Mouse (Mus musculus) frontal cortex, adult 2 months (tissue): Measurements from ENCODE around the gene Hoxa10. TPM values are rescaled to one million over a fixed set of nuclear protein-coding genes. Genes with fewer than 3 reads are reported as not detected.

Experiments used
- DNase-seq, 2 experiments: peaks; one replicate each; pipeline ENCODE4 v3.0.0; 2022; ENCODE audit warnings: low spot score in 1 of 2; ENCODE audit errors: extremely low spot score in 1 of 2
- polyA plus RNA-seq: library from polyadenylated mRNA; depleted of rRNA; stranded (reverse); fragments of >200 nt; gene quantifications from 2 replicates; pipeline ENCODE4 v1.2.3, GENCODE M21; 2012; rRNA removed

Hoxa10 gene
- polyA plus RNA-seq, 1 experiment, result not detected

DNA sequence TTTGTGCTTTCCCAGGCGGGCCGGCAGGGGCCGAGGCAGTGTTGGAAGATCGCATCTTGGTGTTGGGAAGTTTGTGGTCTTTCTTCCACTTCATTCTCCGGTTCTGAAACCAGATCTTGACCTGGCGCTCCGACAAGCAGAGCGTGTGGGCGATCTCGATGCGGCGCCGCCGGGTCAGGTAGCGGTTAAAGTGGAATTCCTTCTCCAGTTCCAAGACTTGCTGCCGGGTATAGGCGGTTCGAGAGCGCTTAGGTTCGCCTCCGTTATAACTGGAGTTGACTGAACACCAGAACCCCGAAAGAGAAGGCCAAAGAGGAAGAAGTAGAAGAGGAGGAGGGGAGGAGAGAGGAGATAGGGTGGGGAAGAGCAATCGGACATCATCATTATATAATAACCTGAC lies 50.2 kb downstream of the Hoxa10 start:
- no peak for DNase-seq

DNA sequence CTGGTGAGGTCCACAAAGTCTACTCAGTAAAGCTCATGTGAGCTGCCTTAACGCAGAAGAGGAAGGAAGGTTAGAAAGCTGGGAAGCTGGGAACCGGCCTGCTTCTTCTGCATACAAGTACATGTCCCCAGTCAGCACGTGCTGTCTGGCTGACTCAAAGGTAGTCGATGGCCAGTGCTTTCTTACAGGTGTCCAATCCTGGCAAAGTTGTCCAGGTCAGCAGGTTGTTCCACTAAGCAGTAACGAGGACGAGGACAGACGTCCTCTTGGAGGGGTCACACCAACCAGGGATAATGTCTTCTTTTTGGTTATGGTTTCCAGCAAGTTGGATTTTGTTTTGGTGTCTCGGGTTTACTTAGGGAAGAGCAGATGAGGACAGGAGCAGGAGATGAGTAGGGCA lies 50.7 kb downstream of the Hoxa10 start:
- DNase-seq, result no peak

DNA sequence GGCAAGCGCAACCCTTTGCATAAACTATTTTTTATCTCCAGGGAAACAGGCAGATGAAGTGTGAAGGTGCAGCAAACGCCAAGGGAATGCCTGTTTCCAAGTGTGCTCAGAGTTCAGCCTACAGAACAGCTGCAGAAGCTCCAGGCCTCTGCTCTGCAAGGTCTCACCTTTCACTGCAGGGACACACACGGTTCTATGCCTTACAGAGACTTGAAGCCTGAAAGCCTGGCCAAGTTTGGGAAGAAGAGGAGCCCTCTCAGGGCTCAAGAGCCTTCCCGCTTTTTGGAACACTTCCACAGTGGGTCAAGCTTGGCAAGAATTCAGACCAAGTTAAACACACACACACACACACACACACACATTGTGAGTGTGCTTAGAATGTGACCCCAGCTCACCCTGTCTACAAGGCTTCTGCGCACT lies 51.5 kb downstream of the Hoxa10 start:
- DNase-seq, result no peak

DNA sequence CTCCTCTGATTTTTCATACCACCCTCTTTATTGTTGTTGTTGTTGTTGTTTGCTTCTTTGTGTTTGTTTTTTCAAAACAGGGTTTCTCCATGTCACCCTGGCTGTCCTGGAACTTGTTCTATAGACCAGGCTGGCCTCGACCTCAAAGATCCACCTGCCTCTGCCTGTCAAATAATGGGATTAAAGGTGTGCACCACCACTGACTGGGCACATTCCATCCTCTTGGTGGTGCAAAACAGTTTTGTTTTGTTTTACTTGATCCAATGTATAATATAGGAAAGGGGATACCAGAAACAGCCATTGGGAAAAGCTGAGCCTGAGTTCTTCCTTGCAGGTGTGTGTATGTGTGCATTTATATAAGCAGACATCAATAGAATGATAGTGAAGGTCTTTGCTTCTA lies 54.2 kb downstream of the Hoxa10 start:
- DNase-seq, result no peak

DNA sequence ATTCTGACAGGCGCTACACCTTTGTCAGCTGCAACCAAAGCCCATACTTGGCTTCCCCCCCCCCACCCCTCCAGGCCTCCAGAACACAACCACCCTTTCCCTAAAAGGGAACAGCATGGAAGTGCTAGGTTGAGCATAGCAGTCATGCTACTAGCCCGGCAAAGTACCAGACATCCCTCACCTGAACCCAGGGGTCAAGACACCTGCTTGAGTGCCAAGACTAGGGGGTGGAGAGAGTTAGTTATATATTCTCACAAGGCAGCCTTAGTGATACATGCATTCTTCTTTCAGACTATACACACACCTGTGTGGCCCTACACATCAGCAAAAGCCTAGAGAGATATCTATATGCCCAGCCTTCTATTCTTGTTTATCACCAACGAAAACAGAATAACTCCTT lies 54.8 kb downstream of the Hoxa10 start:
- no peak for DNase-seq

DNA sequence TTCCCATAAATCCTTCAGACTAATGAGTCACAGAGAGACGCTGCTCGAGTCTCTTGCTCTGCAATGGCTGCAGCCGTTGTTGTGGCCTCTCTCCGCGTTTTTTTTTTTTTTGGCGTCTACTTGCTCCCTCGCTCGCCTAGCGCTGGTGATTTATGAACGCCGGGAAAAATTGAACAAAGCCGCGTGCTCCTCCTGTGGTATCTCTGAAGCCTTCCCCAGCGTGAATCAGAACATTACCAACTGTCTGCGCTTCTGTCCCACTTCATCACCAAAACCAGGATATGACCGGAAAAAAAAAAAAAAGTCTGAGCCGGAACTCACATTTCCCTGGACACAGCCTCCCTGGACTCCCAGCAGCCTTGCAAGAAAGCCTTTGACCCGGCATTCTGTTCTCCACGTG lies 55.4 kb downstream of the Hoxa10 start:
- DNase-seq, result no peak

DNA sequence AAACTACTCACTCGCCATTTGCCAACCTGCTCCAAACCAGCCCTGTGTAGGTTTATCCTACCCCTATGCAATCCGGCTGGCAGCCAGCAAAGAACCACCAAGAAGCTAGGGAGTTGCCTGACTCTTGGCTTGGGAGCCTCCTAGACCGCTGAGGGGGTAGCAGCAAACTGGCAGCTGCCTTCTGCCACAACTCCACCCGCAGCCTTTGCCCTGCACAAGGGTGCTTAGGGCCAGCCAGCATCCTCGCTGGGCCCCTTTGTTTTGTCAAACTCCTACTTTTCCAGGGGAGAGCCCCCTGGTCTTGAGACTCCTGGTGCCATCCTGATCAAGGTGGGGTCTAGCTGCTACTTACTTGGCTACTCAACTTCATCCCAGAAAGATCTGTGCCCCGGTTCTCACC lies 56.0 kb downstream of the Hoxa10 start:
- no peak for DNase-seq

DNA sequence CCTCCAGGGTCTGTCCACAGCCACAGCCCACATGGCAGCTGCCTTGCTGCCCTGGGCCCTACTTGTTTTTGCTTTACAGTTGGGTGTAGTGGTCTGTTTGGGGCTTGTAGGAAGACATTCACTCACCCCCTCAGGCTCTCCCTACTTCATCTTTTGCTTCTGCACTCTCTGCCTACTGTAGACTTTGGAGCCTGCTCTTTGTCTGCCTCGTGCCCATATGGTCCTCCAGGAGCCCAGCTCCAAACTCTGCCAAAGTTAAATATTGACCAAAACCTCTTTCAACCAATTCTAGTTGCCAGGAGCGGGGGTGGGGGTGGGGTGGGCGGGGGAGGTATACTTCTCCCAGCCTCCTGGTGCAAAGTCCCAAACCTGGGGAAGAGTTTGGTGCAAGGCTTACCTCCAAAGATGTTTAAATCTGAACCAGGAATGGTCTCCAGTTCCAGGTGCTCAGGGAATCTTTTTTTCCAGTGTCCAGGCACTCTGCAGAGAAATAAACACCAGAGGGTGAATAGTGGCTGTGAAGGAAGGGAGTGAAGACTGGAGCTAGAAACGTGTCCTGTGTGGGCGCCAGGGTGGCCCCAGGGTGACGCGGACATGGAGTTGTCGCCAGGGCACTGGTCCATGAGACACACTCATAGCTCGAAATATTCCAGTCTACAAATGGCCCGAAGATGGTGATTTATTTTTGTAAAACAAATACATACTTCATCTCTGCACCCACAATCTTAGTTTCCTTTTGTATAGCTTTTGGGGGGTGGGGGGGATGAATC lies 57.2 kb downstream of the Hoxa10 start:
- DNase-seq, result no peak

DNA sequence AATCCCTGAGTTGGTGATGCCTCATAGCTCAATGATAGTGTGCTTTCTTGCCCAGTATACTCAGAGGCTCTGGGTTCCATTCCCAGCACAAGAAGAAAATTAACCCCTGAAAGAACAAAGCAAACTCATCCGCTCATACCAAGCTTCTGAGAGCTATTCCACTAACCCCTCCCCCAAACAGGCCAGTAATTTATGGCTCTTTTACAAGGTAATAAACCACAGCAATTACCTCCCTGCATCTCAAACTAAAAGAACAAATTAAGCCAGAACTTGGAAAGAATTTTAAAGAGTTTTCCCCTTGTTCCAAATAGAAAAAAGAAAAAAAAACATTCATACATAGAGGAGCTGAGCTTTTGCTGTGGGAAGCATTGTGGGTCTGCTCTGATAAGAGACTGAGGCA lies 57.9 kb downstream of the Hoxa10 start:
- DNase-seq, result no peak

DNA sequence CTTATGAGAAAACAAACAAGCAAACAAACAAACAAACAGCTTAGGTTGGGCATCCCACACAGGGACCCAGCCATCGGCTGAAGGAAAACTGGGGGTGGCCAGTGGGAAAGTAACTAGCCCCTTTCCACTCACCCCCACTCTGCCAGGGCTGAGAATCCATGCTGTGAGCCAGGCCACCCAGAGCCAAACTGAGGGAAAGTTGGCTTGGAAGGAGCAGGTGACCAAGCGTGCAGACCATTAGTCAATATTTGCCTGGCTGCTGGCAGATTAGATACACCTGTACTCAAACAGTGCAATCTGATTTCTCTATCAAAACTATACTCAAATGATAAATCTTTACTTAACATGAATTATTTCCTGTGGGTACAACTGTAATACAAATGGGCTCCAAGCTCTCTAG lies 58.6 kb downstream of the Hoxa10 start:
- DNase-seq, result no peak

Other genes with a start within 250 kb of the Hoxa10 start
- gene Skap2, start 228.3 kb downstream of the Hoxa10 start, polyA plus RNA-seq, result 8.8 and 12.8 TPM in 2 replicates
- gene Hoxa1, start 82.5 kb downstream of the Hoxa10 start, polyA plus RNA-seq, result 0.04 TPM in 1 of 2 replicates, not detected in the other
- not detected in 2 replicates for gene Hoxa2, start 76.0 kb downstream of the Hoxa10 start, polyA plus RNA-seq
- not detected in 2 replicates for gene 5730596B20Rik, start 63.4 kb downstream of the Hoxa10 start, polyA plus RNA-seq
- gene Hoxa4, start 49.1 kb downstream of the Hoxa10 start, polyA plus RNA-seq, result 0.06 TPM in 1 of 2 replicates, not detected in the other
- gene Hoxa5, start 36.3 kb downstream of the Hoxa10 start, polyA plus RNA-seq, result 0.11 TPM in 1 of 2 replicates, not detected in the other
- gene Hoxa6, start 32.1 kb downstream of the Hoxa10 start, polyA plus RNA-seq, result not detected in 2 replicates
- not detected in 2 replicates for gene Hoxa3, start 27.5 kb downstream of the Hoxa10 start, polyA plus RNA-seq
- gene Gm28308, start 27.5 kb downstream of the Hoxa10 start, polyA plus RNA-seq, result not detected in 2 replicates
- gene Hoxa7, start 19.0 kb downstream of the Hoxa10 start, polyA plus RNA-seq, result 0.17 TPM in 1 of 2 replicates, not detected in the other
- gene Hoxa9, start 9.8 kb downstream of the Hoxa10 start, polyA plus RNA-seq, result not detected in 2 replicates
- gene Hoxa11, start 5.0 kb upstream of the Hoxa10 start, polyA plus RNA-seq, result 0.04 and 0.21 TPM in 2 replicates
- not detected in 2 replicates for gene Hoxa13, start 20.0 kb upstream of the Hoxa10 start, polyA plus RNA-seq
- gene Evx1, start 72.6 kb upstream of the Hoxa10 start, polyA plus RNA-seq, result not detected in 2 replicates